Mouse (Mus musculus): Measurements from ENCODE around the gene Kcnmb2.

DNA sequence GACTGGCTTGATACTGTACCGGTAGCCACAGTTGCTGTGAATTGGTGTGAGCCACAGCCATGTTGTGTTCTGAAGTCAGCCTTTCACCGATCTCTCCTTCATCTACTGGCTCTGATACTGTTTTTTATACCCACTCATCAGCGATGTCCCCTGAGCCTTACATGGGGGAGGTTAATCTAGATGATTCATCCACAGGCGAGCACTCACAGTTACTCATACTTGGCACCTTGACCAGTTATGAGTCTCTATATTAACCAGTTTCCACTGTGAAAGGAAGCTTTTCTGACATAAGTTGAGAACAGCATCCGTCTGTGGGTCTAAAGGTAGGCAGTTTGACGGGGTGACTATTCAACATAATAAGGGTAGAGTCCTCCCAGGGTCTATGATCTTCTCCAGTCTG lies 118.7 kb downstream of the Kcnmb2 start:
- TF ChIP-seq CTCF (conservative IDR thresholded peaks at IDR 0.05 in 1 of 2, IDR thresholded peaks at IDR 0.05 in 1 of 2; ENCODE audit: low read depth in 2 of 2, low read length in 2 of 2) (no peak), E2F4 (IDR thresholded peaks at IDR 0.05; ENCODE audit: insufficient replicate concordance, low read depth, low read length) (no peak), HCFC1 (IDR thresholded peaks at IDR 0.05; ENCODE audit: low read depth, low read length) (no peak), UBTF (IDR thresholded peaks at IDR 0.05; ENCODE audit: low read depth, low read length) (no peak), ZKSCAN1 (IDR thresholded peaks at IDR 0.05; ENCODE audit: borderline replicate concordance, low read depth, low read length) (no peak), POLR2A (IDR thresholded peaks at IDR 0.05; ENCODE audit: low read depth, low read length) (no peak)
